Mouse (Mus musculus) kidney, adult 2 months (tissue): ENCODE measurements around the gene Ugt1a9.
"Not testable (repeated sequence)": the region's sequence is repeated elsewhere in the genome, so short reads cannot be mapped to it uniquely, and the experiment has no call there.

ENCODE experiments used
- CTCF ChIP-seq: fragments of 200-500 bp; conservative IDR thresholded peaks from 2 replicates; pipeline ENCODE4 v1.5.1; 2011; ENCODE audit warnings: low read depth, mild to moderate bottlenecking, control low read depth, low read length, moderate library complexity, mixed read lengths; ENCODE audit not compliant: insufficient read depth, insufficient read length
- POLR2A ChIP-seq: fragments of 200-500 bp; IDR thresholded peaks from one replicate; pipeline ENCODE4 v1.6.1; 2011; ENCODE audit warnings: low read depth, low read length, control low read depth

DNA sequence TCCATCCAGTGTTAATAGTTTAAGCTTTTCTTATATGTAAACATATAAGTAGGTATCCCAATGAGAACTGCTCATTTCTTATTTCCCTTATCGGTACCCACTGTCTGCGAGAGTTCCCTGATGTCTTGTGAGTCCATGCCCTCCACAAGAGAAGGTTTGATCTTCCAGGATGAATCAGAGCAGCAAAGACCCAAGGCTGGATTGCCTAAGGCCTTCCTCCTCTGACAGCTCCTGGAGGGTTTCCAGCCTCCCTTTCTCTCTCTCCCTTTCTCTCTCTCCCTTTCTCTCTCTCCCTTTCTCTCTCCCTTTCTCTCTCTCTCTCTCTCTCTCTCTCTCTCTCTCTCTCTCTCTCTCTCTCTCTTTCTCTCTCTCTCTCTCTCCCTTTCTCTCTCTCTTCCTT lies 58.5 kb downstream of the Ugt1a9 start:
- not testable (repeated sequence) for TF ChIP-seq CTCF, POLR2A
